Mouse (Mus musculus) heart, postnatal 0 days (tissue): Measurements from ENCODE around the gene Hspg2.

Source experiments
- CTCF ChIP-seq: IDR thresholded peaks from 2 replicates; pipeline ENCODE4 v1.5.1; 2016; ENCODE audit warnings: antibody characterized with exemption, control low read depth, low read depth
- EP300 ChIP-seq: IDR thresholded peaks from 2 replicates; pipeline ENCODE4 v1.6.1; 2016; ENCODE audit warnings: antibody characterized with exemption, low read depth

DNA sequence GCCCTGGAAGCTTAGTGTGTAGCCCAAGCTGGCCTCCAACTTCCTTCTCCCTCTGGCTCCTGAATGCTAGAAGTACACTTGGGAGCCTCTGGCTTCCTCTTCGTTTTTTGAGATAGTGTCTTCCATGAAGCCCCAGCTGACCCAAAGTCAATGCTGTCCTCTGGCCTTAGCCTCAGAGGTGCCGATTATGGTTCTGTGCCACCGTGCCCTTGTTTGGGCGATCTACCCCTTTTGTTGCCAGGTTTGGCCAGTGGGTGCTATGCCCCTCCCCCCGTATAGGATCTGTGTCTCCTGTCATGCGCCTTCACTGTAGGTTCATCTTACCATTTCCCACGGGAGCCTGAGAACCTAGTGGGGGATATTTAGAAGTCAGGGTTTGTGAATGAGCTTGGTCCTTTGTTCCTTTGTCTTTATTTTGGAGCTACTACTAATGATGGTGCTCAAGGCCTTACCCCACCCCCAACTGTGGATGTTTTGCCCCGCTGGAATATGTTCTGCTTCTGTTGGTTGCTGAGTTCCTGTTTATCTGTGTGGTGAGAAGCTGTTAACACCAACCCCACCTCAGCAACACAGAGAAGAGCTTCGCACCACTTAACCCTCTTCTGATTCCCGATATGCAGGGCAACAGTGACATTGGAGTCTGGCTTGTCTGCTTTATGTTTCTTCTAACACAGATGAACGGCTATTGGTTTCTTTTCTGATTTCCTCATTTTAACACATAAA is 135.0 kb downstream of the Hspg2 start:
- no peak for TF ChIP-seq CTCF
- peak; percentile 51; the same call in 1 of the 2 replicates for TF ChIP-seq EP300
